Mouse (Mus musculus): ENCODE measurements around the gene Uroc1. TPM values are rescaled to one million over a fixed set of nuclear protein-coding genes. Genes with fewer than 3 reads are reported as not detected.
A peak's percentile ranks its signal among the peaks of the same experiment; 100 is the strongest.

Gene Uroc1
- total RNA-seq (2021) (1 to 10 TPM in 1 of 2 experiments, not detected in 1; 1.3 TPM), polyA plus RNA-seq (2012; rRNA removed) (0.26 TPM in 1 of 2 replicates, not detected in the other)
- long read RNA-seq: 0 reads

GRCm38 (mm10) chr6:90332561-90333425 lies at the start of gene Uroc1:
Gene Uroc1, plus strand, starts transcription at chr6:90333284.
- DNase-seq: peak; percentile 28

GRCm38 (mm10) chr6:90288265-90288664 lies 44.8 kb upstream of the Uroc1 start:
- DNase-seq: peak; percentile 17

DNA sequence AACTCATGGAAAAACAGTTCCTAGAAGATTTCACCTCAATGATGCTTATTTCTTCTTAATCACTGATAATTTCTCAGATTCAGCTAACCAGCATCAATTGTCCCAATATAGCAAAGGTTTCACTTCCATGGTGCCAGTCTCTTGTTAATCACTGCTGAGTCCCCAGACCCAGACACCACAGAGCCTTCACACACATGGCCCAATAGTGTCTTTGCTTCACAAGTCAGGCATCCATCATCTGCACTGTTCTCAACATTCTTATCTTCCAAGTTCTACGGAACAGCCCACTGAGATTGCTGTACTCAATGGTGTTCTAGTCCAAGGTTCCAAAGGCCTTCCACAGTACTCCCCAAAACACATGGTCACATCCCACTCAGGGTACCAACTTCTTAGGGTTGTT lies 32.2 kb upstream of the Uroc1 start, which contains the start of gene BC048671:
TSS of gene BC048671 (plus strand) at position 301 of the 400 bp plus-strand sequence.
- DNase-seq: no peak

- no peak for DNase-seq
Observed at GRCm38 (mm10) chr6:90306315-90306975, 26.6 kb upstream of the Uroc1 start.

DNA sequence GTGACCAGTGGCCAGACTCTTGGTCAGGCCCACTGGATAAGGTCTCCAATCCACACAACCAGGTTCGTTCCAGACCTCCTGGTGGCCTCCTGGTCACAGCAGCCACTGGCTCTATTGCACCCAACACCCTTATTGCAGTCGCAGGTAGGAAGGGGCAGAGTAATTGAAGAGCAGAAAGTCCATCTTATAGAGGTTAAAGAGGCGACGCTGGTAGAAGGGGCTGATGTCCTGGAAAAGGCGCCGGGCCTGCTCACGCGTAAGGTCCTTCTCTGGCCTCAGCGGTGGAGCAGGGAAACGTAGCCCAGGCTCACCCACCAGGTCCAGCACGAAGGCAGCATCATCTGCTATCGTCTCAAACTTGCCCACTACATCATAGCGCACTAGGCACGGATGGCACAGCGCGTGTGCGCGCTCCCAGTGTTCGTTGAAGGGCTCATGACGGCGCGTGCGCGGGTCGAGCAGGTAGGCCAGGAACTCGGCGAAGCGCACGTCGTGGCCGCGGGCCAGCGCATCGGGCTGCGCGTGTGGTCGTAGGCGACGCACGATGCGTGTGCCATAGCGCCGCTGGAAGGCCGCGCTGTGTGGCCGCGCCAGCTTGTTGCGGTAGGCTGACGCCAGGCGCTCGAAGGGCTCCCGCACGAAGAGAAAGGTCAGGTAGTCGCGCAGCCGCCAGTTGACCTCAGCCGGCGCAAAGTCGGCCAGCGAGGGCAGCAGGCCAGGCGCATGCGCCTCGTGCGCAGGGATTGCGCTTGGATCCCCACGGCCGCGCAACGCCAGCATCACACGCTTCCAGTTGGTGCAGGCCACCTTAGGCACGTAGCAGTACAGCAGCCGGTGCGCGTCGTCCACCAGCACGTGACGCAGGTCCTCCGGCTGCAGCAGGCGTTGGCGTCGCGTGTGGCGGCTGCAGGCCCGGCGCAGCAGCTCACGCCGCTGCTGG lies 24.0 kb upstream of the Uroc1 start:
- DNase-seq: no peak

GRCm38 (mm10) chr6:90315961-90316360 lies 17.1 kb upstream of the Uroc1 start:
- no peak for DNase-seq

- DNase-seq: no peak
Observed at GRCm38 (mm10) chr6:90317510-90318258, 15.4 kb upstream of the Uroc1 start.

GRCm38 (mm10) chr6:90319019-90319418 lies 14.1 kb upstream of the Uroc1 start:
- no peak for DNase-seq

GRCm38 (mm10) chr6:90319475-90320191 lies 13.5 kb upstream of the Uroc1 start:
- DNase-seq: no peak

DNA sequence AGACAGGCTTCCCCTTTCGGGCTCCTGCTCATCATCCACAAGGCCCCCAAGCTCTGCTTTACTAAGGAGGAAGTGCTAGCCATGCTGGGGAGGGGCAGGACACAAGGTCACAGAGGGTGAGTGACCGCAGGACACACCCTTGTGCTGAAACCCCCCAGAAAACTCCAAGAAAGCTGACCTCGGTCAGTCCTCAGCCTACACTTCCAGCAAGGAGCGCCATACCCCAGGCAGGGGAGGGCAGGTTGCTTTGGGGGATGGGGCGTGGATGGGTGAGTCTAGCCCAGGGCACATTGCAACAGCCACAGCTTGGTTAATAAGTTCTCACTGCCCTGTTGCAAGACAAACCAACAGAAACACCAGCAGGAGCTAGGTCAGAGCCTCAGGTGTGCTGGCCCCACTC lies 12.7 kb upstream of the Uroc1 start:
- DNase-seq: no peak

DNA sequence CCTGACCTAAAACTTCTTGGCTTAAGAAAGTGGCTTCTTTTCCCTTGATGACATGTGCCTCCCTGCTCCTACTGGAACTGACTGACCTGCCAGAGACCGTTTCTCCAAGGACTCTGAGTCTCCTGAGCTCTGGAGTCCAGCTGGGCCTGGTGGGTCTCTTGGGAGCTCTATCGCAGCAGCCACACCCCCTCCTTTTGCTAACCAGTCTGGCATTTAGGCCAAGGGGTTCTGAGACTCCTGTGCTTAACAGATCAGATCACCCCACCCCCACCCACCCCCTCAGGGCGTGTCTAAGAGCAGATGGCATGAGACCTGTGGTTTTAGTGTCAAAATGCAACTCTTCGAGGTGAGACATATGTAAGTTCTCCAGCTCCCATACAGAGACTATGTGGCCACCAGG lies 11.3 kb upstream of the Uroc1 start:
- no peak for DNase-seq

- DNase-seq: no peak
Observed at GRCm38 (mm10) chr6:90324026-90324425, 9.1 kb upstream of the Uroc1 start.

GRCm38 (mm10) chr6:90324463-90324862 lies 8.6 kb upstream of the Uroc1 start:
- DNase-seq: no peak

- peak; percentile 67 for DNase-seq
Observed at GRCm38 (mm10) chr6:90324991-90325390, 8.1 kb upstream of the Uroc1 start, which contains the start of gene Chst13. Gene Chst13, minus strand, starts transcription at chr6:90325185.

GRCm38 (mm10) chr6:90327670-90328069 lies 5.4 kb upstream of the Uroc1 start:
- DNase-seq: no peak

GRCm38 (mm10) chr6:90329953-90330352 lies 3.1 kb upstream of the Uroc1 start:
- no peak for DNase-seq

DNA sequence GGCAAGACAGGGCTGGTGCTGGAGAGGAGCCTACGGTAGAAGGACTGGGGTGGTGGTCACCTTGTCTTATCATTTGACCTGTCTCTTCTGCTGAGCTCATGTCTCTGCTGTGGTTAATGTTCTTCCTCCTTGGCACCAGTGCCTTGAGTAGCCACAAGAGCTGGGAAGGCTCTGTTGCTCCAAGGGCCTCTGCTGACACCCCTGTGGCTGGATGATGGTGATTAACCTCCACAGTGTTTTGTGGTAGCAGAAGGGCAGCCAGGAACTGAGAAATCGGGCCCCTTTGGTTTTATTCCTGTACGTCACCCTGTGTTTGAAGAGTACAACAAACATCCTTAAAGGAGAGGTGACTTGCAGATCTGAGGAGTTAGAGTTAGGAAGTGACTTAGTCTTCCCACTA lies 1.2 kb downstream of the Uroc1 start:
- DNase-seq: no peak

DNA sequence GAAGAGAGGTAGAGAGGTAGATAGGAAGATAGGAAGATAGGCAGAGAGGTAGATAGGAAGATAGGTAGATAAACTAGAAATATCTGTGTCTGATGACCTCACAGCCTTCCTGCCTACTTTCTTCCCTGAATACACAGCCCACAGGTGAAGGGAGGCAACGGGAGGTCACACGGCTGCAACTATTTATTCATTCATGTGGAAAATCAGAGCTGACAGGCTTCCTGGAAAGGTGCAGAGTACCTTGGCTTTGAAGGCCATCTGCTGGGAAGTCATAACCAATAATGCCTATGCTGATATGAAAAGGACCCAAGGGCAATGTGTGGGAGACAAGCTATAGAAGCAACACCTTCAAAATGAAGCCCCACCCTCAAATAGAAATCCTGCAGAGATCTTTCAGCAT lies 9.3 kb downstream of the Uroc1 start:
- no peak for DNase-seq

DNA sequence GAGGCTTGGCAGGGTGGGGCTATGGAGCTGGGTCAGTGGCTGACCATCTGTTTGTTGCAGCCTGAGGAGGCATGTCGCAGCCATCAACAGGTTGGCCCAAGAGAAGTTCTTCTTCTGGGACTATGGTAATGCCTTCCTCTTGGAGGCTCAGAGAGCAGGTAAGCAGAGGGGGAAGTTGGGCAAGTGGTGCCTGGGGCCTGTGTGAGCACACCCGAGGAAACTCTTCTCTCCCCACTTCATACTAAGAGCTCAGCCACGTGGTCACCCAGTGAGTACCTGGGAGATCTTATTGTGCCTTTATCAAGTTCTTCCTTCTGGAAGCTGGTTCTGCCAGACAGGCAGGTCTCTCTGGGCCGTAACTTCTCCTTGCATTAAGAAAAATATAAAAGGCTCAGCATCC lies 14.1 kb downstream of the Uroc1 start:
- no peak for DNase-seq

DNA sequence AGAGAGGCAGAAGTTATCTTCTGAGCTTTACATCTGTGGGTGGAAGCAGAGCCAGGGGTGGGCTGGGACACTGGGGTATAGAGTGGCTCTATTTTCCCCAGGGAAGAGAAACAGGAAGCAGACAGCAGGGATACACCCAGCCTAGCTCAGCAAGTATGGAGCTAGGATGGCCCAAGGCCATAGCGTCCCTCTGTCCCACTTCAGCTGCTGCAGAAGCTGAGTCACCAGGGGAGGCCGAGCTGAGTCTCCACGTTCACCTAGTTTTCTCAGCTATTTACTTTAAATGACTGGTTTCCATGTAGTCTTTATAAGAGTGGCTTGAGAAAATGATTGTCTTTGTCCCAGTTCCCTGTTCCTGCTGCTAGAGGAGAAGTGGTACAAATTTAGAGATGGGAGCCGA lies 15.4 kb downstream of the Uroc1 start:
- peak; percentile 67 for DNase-seq

GRCm38 (mm10) chr6:90350011-90350410 lies 16.9 kb downstream of the Uroc1 start:
- no peak for DNase-seq

Measured in adrenal gland, adult 2 months (tissue).